Mouse (Mus musculus) bone marrow, adult 2 months (tissue): Measurements from ENCODE around the gene Auts2.

Experiments used
- CTCF ChIP-seq: fragments of 200-500 bp; IDR thresholded peaks from 2 replicates; pipeline ENCODE4 v1.5.1; 2011; ENCODE audit warnings: low read length, control low read depth; ENCODE audit not compliant: control insufficient read depth, insufficient read depth
- POLR2A ChIP-seq: fragments of 200-500 bp; IDR thresholded peaks from 2 replicates; pipeline ENCODE4 v1.6.1; 2011; ENCODE audit warnings: low read depth, mild to moderate bottlenecking, control low read depth, low read length, borderline replicate concordance; ENCODE audit not compliant: control insufficient read depth

DNA sequence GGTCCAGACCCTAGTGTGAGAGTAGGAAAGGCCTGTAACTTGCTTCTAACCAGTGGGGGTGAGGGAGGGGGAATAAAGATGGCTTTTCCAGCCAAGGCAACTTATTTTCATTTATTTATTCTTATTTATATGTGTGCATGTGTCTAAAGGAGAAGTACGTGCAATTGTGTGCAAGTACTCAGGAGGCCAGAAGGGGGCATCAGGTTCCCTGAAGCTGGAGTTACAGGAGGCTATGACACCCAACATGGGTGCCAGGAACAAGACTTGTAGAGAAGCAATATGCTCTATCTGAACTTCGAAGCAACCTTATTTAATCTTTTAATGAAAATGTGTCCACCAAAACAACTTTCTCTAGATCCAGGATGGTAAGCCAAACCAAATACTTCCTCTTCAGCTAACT, 39.7 kb downstream of the Auts2 start:
- no peak for TF ChIP-seq CTCF
- TF ChIP-seq POLR2A, result no peak
